Mouse (Mus musculus) naive thymus-derived CD4-positive, alpha-beta T cell, adult 2 months (primary cell): ENCODE results near the gene Hist1h2ae.

Source experiments
- DNase-seq: peaks from one replicate; pipeline ENCODE4 v3.0.0-alpha.2; 2011; ENCODE audit warnings: low read depth

Hist1h2ae gene

DNA sequence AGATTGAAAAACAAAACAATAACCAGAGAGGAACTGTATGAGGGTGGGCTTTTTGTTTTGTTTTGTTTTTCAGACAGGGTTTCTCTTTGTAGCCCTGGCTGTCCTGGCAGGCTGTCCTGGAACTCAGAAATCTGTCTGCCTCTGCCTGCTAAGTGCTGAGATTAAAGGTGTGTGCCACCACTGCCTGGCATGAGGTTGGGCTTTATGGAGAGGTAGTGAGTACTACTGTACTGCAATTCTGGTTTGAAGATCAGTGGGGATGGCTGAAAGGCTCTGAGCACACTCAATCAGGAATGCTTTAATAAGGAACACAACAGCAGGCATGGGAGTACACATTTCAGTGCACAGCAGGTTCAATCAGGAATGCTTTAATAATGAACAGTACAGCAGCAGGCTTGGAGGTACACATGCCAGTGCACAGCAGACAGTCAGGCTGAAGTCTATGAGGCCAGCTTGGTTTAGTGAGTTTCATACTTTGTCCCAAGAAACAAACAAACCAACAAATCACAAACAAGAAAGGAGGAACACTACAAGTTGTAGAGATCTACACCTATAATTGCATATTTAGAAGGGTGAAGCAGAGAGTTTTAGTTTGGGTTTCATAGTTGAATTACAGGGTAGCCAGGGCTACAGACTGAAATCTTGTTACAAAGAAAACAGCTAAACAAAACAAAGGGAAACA lies 12.5 kb upstream of the Hist1h2ae start:
- DNase-seq, result no peak

DNA sequence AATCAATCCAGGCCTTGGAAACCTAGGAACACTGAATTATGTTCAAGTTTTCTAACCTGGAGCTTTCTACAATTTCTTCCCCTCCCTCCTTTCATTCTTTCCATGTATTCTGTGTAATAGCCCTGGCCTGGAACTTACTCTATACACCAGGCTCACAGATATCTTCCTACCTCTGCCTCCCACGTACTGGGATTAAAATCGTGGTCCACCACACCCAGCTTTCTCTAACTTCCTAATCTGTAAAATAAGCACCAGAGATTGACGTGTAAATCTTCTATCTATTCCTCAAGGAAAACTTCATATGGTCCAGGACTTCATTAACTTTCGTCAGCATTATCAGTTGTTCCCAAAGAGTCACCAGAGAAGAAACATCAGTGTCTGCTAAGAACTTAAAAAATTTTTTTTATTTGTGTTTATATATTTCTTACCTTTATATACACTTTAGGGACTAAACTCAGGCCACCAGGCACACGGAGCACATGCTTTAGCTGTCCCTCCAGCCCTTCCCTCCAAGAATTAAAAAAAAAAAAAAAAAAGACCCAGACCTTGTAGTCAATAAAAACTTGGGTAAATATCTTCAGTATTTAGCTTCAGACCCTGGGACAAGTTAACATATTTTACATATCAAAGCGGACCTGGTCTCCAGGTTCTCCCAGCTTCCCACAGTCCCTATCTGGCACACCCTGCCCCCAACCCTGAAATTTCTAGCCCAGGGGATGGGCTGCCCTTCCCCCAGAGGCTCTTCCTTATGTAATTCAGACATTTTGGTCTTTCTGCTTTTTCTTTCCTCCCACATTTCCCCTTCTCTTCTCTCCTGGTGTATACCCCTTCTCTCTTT lies 11.4 kb upstream of the Hist1h2ae start:
- DNase-seq, result no peak

DNA sequence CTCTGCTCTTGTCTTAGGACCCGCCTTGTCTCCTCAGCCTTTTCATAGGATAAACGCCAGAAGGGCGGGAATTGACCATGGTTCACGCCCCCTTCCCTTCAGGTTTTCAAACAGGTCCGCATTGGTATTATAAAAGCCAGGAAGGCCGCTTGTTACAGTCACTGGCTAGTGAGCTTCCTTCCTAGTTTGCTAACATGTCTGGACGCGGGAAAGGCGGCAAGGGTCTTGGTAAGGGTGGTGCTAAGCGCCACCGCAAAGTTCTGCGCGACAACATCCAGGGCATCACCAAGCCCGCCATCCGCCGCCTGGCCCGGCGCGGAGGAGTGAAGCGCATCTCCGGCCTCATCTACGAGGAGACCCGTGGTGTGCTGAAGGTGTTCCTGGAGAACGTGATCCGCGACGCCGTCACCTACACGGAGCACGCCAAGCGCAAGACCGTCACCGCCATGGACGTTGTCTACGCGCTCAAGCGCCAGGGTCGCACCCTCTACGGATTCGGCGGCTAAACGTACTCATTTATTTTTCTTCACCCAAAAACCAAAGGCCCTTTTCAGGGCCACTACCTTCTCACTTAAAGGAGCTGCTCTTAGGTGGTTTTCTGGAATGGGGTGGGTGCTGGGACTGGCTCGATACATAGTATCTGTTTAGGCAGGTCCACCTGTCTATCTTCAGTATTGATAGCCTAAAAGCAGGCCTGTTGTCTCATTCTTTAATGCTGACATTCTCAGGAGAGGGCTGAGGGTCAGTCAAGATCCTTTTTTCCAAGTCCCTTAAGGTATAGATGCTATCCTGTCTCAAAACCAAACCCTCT lies 10.6 kb upstream of the Hist1h2ae start, which contains the start of gene Hist1h4d:
Hist1h4d (plus strand) TSS at position 191 of the 811 bp plus-strand sequence.
- DNase-seq, result peak; percentile 96

DNA sequence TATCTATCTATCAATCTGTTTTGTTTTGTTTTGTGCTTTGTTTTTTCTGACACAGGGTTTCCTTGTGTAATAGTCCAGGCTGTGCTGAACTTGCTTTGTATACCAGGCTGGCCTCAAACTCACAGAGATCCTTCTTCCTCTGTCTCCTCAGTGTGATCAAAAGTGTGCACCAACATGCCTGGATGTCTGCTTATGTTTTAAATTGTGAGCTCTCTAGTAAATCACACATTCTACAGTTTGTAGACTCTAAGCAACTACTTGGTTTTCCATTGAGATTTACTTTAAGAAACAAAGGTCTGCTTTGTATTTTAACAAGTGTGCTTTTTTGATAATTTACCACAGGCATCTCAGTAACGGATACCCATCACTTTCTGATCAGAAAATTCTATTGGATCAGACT lies 6.8 kb upstream of the Hist1h2ae start:
- no peak for DNase-seq

DNA sequence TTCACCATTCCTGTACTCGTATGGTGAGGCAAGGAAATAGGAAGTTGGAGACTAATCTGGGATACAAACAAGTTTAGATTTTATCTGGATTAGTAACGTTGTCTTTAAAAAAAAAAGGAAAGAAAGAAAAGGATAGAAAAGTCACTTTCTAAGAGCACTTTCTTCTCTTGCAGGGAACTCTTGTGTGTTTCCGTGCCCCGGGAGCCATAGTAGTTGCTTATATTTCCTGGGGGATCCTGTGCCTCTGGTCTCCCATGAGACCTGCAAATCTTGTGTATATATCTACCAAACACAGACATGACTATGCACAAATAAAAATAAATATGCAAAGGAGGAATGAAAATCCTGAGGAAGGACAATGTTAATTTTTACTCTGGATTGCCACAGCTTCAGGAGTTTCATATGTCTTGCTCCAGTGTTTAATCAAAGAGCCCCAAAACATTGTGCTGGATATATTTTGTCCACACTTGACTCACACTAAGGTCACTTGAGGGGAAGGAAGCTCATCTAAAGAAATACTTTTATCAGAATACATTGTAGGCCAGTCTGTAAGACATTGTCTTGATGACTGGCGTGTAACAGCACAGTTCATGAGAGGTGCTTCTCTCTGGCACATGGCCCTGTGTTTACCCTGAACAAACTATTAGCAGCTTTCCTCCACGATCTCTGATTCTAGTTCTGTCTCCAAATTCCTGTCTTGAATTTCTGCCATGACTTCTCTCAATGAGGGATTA lies 6.1 kb upstream of the Hist1h2ae start:
- no peak for DNase-seq

DNA sequence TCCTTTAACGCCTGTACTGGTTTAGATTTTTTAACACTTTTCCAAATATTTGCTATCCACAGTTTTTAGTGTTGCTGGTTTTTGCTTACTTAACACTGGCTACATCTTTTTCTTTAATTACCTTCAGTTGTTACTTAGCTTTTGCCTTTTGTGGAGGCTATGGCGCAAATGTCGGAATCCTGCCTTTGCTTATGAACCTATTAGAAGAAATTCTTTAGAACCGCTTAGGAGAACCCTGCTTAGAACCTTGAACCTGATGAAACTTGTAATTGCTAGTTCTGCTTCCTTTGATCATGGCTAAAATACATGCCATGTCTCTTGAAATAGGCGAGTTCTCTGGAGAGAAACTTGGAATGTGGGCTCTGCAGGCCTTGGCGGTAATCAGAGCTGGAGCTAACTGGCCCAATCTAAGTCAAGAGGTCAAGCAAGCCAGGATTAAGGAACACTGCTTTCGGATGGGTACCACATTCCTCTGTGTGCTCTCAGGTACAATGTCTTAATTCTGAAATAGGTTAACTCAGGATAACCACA lies 5.4 kb upstream of the Hist1h2ae start:
- no peak for DNase-seq

DNA sequence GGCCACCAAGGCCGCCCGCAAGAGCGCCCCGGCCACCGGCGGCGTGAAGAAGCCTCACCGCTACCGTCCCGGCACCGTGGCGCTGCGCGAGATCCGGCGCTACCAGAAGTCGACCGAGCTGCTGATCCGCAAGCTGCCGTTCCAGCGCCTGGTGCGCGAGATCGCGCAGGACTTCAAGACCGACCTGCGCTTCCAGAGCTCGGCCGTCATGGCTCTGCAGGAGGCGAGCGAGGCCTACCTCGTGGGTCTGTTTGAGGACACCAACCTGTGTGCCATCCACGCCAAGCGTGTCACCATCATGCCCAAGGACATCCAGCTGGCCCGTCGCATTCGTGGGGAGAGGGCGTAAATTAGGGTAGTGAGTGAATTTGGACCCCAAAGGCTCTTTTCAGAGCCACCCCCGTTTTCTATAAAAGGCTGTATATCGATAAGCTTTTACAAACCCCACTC lies 4.9 kb upstream of the Hist1h2ae start:
- peak; percentile 47 for DNase-seq

DNA sequence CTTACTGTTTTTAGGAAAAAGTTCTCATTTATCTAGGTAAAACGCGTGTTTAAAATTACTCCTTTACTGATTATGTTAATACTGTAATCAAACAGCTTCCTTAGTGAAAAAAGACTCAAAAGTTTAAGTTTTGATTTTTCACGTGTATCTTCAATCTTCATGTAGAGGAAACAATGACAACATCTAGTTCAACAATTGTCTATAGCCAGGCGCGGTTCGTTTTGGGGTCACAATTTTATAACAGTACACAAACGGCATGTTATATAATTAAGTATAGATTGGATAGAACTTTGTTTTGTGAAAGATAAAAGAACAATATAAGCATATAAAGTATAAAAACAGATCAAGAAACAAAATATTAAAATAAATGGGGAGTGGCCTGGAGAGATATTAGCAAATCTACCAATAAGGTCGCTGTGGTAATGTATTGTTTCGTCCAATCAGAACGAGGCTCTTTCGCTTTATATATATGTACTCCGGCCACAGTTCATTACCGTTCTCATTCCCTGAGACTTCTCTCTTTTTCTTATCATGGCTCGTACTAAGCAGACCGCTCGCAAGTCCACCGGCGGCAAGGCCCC lies 4.3 kb upstream of the Hist1h2ae start, which contains the start of gene Hist1h3d:
Hist1h3d (plus strand) TSS at position 493 of the 581 bp plus-strand sequence.
- peak; percentile 71 for DNase-seq

DNA sequence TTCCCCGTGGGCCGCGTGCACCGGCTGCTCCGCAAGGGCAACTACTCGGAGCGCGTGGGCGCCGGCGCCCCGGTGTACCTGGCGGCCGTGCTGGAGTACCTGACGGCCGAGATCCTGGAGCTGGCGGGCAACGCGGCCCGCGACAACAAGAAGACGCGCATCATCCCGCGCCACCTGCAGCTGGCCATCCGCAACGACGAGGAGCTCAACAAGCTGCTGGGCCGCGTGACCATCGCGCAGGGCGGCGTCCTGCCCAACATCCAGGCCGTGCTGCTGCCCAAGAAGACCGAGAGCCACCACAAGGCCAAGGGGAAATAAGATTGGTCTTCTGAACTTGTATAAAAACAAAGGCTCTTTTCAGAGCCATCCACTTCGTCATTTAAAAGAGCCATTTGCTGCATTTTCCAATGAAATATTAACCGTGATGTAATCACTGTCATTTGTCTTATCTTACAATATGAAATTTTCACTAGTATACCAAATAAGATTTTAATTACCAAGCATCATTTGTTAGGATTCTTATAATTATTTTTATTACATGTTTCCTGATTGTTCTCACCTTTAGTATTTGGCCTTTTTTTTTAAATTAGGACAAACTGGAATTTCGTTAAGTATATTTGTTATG lies 3.6 kb upstream of the Hist1h2ae start:
- peak; percentile 53 for DNase-seq

DNA sequence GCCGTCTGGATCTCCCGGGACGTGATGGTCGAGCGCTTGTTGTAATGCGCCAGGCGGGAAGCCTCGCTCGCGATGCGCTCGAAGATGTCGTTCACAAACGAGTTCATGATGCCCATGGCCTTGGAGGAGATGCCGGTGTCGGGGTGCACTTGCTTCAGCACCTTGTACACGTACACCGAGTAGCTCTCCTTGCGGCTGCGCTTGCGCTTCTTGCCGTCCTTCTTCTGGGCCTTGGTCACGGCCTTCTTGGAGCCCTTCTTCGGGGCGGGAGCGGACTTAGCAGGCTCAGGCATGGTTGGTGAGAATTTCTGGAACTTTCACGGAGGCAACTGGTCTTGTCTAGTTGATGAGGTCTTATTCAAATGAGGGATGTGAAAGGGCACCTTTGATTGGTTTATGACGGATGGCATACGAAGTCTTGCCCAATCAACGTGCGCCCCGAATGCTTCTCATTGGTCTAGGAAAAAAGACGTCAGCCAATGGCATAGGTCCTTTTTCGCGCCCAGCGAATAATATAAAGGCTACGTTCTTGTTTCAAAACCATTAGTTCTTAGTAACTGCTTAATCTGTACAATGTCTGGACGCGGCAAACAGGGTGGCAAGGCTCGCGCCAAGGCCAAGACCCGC lies 3.0 kb upstream of the Hist1h2ae start, which contains the start of the genes Hist1h2bf and Hist1h2ad:
Hist1h2bf (minus strand) TSS at position 299 of the 627 bp plus-strand sequence.
Hist1h2ad (plus strand) TSS at position 484 of the 627 bp plus-strand sequence.
- peak; percentile 95 for DNase-seq

DNA sequence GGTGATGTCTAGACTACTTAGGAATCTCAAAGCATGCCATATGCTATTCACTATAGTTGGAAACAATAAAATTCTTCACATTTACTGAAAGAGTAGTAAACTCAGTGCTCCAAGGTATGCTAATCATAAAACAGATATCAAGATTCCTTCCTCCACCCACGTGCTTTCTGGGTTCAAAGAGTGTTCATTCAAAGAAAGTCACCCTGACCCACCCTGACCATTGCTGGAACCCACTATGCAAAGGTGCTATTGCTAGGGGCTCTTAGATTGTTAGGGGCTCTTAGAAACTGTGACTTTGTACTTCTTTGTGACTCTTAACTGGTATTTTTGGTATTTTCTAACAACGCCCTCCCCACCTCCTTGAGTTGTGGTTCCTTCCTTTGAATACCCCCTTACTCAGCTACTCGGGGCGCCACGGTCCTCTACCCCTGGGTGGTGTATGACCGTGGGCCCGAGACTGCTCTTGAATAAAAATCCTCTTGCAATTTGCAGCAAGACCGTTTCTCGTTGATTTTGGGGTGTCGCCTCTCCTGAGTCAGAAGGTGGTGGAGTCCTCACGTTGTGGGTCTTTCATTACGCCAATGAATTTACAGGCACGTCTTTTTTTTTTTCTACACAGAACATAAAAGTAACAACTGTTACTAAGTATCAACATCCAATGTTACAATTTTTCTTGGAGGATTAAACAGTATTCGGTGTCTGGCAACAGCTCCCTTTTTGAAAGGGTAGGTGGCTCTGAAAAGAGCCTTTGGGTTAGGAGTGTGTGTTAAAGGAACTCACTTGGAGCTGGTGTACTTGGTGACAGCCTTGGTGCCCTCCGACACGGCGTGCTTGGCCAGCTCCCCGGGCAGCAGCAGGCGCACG lies 2.2 kb upstream of the Hist1h2ae start:
- peak; percentile 42 for DNase-seq

DNA sequence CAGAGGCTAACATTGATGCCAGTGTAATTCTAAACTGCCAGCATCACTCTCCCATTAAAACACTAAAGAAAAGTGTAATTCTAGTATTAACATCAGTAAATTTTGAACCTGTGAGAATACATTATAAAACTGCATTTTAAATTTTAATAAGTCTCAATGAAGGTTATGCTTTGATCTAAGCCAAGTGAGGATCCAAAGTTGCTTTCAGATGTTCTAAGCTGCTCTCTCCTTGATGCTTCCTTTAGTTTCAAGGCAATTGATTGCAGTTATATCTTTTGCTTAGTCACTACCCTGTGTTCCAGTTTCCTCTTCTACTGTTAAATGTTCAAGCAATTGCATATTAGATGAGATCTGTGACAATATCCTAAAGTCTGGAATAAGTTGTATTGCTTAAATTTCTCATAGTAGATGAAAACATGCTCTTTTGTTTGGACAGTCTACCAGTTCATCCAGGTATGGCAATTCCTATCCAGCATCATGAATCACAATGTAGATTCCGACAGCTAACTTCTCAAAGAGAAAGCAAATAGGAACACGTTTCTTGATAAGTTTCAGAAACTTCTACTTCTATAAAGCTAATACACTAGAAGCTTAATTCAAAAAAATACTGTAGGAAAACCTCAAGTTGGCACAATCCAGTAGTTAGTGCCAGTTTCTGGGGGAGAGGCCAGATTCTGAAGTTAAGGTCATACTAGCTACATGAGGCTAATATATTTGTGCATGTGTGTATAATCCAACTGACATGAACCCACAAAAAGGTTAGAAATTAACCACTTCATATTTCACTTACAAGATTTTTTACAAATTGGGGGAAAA lies 1.4 kb upstream of the Hist1h2ae start:
- DNase-seq, result no peak

DNA sequence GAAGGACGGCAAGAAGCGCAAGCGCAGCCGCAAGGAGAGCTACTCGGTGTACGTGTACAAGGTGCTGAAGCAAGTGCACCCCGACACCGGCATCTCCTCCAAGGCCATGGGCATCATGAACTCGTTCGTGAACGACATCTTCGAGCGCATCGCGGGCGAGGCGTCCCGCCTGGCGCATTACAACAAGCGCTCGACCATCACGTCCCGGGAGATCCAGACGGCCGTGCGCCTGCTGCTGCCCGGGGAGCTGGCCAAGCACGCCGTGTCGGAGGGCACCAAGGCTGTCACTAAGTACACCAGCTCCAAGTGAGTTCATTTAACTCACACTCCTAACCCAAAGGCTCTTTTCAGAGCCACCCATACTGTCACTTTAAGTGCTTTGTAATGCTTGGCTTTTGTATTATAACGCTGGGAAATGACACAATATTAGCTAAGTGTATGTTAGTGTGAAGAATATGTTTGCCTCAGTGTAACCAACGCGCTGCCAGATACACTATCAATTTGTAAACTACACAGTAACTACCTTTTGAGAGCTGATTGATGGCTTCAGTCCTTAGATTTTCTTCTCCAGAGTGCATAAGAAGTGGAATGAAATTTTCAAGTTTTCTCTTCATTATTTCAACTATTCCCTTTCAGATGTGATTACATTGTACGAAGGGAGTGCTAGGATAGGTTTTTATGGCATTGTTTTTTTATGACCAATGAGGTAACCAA lies 641 bp upstream of the Hist1h2ae start:
- DNase-seq, result peak; percentile 51

DNA sequence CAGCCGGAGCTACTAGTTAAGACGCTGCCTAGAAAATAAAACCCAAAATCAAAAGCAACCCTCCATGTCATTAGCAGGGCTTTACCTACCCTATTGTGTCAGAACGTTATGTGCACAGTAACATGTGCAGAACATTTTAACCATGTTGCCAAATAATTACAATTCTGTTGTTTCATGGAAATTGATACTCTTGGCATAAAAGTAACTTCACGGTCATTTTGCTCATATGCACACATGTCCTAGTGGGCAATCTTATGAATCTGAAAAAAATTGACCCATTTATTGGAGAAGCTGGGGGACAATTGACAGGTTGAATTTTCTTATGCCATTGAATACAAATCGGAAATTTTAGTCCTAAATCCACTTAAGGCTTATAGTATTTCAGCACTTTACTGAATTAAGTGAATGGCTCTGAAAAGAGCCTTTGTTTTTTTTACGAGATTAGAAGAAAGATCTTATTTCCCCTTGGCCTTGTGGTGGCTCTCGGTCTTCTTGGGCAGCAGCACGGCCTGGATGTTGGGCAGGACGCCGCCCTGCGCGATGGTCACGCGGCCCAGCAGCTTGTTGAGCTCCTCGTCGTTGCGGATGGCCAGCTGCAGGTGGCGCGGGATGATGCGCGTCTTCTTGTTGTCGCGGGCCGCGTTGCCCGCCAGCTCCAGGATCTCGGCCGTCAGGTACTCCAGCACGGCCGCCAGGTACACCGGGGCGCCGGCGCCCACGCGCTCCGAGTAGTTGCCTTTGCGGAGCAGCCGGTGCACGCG lies 579 bp downstream of the Hist1h2ae start:
- peak; percentile 52 for DNase-seq

DNA sequence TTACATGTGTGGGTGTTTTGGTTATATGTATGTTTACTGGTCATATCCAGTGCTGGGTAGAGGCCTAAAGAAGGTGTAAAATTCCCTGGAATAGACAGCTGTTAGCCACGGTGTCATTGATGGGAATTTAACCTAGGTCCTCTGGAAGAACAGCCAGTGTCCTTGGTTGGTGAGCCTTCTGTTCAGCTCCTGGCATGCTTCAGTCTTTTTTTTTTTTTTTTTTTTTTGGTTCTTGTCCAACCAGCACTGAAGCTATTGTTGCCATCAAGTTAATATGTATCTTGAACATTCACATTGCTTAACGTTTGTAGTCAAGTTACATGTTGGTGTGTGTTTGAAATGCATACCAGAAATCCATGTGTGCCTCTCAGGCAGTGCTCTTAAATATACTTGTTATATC lies 6.5 kb downstream of the Hist1h2ae start:
- no peak for DNase-seq

DNA sequence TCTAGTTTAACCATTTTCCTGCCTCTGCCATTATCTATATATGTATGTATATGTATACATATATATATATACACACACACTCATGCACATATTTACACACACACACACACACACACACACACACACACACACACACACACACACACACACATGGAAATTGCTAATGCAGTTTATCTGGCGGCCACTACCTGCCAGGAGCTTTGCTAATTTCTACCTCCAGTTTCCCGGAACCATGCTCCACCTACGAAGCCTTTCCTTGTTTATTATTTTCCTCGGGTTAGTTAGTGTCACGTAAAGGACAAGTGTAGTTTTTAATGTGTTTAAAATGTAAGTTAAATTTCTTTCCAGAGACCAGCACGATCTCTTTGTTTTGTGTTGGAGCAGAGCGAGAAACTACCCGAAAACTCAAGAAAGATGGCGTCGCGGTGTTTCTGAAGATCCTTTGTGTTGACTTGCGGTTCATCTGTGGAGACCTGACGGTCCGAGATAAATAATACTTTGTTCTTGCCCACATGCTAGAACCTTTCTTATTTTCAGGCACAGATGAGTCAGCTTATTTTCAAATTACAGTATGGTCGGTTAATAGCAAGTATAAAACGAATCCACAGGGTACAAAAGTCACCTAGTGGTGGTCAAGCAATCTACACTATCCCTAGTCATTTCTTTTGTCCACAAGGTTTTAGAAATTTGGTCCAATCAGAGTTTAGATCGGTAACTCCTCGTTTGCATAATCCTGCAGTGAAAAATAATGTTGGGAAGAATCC lies 8.1 kb downstream of the Hist1h2ae start:
- peak; percentile 73 for DNase-seq
